Mouse (Mus musculus): ENCODE results near the gene Hoxb4.

Hoxb4 gene

DNA sequence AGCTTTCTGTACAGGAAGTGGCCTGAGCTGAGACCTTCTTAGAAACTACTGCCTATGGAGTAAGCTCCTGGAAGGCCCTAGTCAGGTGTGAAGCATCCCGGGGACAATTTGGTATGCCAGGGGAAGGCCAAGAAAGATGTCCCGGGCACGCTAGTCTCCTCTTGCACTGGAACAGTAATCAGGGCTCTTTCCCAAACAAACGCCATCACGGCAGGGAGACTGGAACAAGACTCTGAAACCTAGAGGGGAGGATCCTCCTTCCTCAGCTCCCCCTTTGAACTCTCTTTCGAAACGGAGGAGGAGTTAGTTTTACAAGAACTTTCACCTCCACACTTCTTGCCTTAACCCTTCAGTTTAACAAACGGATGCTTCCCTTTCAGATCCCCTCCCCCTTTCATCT, 14.0 kb downstream of the Hoxb4 start:
- in situ Hi-C loops (cut with MboI), result no loop called here

- in situ Hi-C loops (cut with MboI), result no loop called here
Observed at GRCm38 (mm10) chr11:96332618-96333032, 14.6 kb downstream of the Hoxb4 start.

DNA sequence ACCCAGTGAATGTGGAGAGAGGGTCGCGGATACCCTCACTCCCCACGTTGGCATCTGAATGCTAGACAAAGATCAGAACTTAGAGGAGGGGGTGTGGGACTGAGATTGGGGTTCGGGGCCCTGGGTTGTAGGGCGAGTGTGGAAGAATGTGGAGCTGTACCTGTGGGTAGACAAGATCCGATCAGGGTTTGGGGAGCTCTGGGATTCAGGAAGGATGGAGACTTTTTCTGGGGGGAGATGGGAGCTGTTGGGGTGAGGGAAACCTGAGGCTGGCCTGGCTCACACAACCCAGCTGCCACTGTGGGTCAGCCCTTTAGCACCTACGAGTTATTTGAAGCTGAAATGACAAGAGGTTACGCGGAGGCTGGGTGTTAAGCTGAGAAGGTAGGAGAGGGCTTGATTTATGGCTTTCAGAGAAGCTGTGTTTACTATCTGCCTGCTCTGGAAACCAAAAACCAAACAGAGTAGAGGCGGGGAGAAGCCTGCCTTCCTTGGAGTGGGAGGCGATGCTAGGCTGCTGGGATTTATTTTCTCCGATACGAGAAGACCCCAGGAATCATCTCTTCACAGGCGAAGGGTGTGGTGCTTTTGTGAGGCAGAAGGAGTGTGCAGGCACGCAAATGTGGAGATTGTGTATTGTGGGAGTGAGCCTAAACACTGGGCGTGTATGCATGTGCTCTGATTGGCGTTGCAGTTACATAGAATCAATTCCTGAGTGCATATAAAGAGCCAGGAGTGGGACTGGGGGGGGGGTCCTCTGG, 15.4 kb downstream of the Hoxb4 start:
- in situ Hi-C loops (cut with MboI), result no loop called here

GRCm38 (mm10) chr11:96334002-96334364, 15.9 kb downstream of the Hoxb4 start:
- in situ Hi-C loops (cut with MboI), result no loop called here

DNA sequence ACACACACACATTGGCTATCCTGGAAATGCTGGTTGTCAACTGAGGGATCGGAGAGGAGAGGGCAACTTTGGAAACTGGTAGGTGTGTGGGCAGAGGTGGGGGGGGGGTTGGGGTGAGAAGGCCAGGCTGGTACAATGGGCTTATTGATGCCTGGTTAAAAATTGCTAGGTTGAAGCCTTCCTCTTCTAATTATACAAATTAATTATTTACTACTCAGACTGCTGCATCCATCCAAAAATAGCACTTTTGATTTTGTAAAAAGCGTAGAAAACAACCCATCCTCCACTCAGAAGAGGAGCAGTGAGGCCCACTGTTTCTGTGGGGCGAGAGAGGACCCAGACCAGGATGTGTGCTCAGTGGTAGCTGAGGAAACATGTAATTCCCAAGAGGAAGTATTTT, 16.9 kb downstream of the Hoxb4 start:
- in situ Hi-C loops (cut with MboI), result no loop called here

DNA sequence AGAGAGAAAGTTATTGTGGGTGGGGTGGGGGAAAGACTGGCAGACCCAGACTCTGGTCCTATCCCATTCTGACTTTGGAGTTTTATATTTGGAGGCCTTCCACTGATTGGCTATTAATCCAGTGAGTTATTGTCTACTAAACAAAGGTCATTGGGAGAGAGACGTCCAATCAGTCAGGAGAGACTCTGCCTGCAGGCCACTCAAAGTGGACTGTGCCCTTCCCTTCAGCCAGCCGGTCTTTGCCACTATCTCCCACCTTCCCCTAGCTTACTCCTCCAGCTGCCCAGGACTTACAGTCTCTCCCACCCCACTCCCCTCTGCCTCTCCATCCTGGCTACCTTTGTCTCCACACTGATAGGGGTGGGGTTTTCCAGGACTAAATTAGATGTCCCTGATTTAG, 18.5 kb downstream of the Hoxb4 start:
- in situ Hi-C loops (cut with MboI), result no loop called here

DNA sequence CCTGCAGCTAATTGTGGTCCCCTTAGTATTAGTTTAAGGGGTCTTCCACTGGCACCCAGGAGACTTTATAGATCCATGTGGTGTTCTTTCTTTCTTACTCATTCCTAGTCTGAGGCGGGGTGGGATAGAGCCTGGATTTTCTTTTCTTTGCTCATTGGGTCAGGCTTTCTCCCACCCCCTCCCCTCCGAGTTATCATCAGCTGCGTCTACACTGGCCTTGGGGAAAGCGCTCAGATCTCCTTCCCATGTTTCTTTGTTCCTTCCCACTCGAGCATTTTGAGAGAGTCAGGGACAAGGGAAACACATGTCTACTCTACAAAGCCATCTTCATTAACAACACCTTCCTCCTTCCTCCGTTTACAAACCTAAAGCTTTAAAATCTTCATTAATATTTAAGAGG, 19.0 kb downstream of the Hoxb4 start:
- in situ Hi-C loops (cut with MboI), result no loop called here

- in situ Hi-C loops (cut with MboI), result no loop called here
Observed at GRCm38 (mm10) chr11:96338957-96339855, 21.1 kb downstream of the Hoxb4 start.

- in situ Hi-C loops (cut with MboI), result no loop called here
Observed at GRCm38 (mm10) chr11:96340698-96341365, 22.8 kb downstream of the Hoxb4 start.

GRCm38 (mm10) chr11:96341701-96342575, 23.9 kb downstream of the Hoxb4 start:
- in situ Hi-C loops (cut with MboI), result no loop called here

DNA sequence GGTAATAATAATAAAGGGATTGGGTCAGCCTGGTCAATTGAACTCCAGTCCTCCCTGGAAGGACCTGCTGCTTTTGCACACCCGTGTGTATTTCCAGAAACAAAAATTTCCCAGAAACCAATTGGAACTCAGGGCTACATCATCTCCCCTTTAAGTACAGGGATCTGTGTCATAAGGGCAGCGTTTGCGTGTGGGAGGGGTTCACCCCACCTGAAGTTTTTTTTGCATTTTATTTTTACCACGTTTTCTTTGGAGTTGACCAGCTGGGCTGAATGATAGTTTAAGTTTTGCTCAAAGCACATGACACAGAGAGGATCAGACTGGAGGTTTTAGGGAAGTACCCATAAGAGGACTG, 24.5 kb downstream of the Hoxb4 start:
- in situ Hi-C loops (cut with MboI), result no loop called here

GRCm38 (mm10) chr11:96343206-96343745, 25.2 kb downstream of the Hoxb4 start:
- in situ Hi-C loops (cut with MboI), result no loop called here

DNA sequence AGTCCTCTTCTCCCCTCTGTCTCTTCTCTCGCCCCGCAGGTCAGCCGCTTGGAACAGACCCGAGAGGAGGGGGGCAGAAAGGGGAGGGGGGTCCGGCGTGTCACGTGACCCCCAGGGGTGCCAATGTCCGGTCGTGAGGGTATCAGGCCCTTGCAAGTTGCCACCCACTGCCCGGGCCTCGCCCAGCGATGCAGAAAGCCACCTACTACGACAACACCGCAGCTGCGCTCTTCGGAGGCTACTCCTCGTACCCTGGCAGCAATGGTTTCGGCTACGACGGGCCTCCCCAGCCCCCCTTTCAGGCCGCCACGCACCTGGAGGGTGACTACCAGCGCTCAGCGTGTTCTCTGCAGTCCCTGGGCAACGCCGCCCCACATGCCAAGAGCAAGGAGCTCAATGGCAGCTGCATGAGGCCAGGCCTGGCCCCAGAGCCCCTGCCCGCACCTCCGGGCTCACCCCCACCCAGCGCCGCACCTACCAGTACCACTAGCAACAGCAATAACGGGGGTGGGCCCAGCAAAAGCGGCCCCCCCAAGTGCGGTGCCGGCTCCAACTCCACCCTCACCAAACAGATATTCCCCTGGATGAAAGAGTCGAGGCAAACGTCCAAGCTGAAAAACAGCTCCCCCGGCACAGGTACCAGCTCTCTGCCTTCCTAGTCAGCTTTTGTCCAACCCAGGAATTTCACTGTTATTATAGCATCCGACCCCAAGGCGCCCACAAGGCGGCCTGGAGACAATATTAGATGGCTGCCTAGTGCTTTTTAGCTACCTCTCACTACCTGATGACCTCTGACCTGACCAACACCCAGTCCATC, 26.2 kb downstream of the Hoxb4 start:
- in situ Hi-C loops (cut with MboI), result no loop called here

- in situ Hi-C loops (cut with MboI), result no loop called here
Observed at GRCm38 (mm10) chr11:96344878-96345159, 26.8 kb downstream of the Hoxb4 start.

- in situ Hi-C loops (cut with MboI), result no loop called here
Observed at GRCm38 (mm10) chr11:96345220-96345892, 27.3 kb downstream of the Hoxb4 start.

DNA sequence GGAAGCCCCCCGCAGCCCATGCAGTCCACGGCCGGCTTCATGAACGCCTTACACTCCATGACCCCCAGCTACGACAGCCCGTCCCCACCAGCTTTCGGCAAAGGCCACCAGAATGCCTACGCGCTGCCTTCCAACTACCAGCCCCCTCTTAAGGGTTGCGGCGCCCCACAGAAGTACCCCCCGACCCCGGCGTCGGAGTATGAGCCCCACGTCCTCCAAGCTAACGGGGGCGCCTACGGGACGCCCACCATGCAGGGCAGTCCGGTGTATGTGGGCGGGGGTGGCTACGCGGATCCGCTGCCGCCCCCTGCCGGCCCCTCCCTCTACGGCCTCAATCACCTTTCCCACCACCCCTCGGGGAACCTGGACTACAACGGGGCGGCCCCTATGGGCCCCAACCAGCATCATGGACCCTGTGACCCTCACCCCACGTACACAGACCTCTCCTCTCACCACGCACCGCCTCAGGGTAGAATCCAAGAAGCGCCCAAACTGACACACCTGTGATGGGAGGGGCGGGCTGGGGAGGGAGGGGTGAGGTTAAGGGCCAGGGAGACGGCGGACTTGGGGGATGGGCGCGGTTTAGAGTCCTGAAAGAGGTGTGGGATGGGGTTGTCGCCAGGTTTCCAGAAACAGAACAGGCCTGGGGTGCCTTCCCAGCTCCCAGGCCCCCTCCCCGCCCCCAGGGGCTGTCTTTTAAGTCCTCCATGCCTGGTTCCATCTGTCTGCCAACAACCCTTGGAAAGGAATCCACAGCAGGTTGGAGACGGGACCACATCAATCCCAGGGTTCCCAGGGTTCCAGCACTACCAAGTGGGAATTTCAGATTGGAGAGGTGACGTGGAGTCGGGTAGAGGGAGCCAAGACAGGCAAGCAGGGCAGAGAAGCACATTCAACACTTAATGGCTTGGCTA, 28.1 kb downstream of the Hoxb4 start:
- in situ Hi-C loops (cut with MboI), result no loop called here

DNA sequence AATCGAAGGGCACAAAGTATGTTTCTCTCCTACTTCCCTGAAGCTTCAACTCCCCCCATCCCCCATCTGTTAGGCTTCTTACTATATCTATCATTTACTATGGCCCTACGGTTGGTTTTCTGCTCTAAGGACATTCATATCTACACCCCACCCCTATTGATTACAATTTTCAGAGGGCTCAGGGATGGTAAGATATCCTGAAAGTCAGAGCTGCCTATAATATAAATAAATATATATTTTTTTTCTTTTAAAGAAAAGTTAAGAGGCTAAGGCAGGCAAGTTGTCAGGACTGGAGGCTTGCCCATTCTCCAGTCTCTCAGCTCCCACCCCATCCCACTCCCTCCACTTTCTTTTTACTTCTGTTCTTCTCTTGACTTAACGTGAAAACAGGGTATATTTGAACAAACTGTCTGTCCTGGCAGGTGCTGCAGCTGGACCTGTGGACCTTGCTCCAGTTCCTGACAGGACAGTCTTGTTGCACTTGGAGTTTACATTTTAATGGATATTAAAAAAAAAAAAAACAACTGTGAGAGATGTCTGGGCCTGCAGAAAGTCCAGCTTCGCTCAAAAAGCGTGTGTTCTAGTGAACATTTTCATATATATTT, 29.0 kb downstream of the Hoxb4 start:
- in situ Hi-C loops (cut with MboI), result no loop called here

DNA sequence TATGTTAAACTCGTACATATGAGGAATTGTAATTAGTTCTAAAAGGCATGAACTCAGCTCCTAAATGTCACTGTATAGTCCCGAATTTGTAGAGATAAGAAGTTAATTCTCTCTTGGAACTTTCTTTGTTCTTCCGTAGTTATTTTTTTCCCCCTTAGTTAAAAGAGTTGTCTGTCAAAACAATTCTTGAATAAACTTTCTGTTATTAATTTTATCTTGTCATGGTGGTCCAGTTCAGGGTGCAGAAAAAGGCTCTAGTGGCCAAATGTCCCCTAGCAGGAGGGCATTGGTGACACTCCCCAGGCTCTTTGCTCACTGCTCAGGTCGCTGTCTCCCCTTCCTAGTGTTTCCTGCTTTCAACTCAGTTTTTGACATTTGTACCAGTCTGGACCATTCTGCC, 29.6 kb downstream of the Hoxb4 start:
- in situ Hi-C loops (cut with MboI), result no loop called here
